Mouse (Mus musculus) G1E (cell line): Measurements from ENCODE around the gene Lima1. TPM values are rescaled to one million over a fixed set of nuclear protein-coding genes. Genes with fewer than 3 reads are reported as not detected.

Experiments used
- ATAC-seq: 2 replicates; pipeline ENCODE4 v1.8.0; 2016; ENCODE audit warnings: mild to moderate bottlenecking; ENCODE audit not compliant: insufficient number of reproducible peaks, poor library complexity, low FRiP score, severe bottlenecking; ENCODE audit errors: extremely low read depth
- DNase-seq: peaks from one replicate; pipeline ENCODE4 v3.0.0; 2012; ENCODE audit warnings: low spot score
- H3K27me3 ChIP-seq: 2 replicates; pipeline ENCODE4 v1.6.1; 2012; ENCODE audit warnings: mild to moderate bottlenecking, low read length, inconsistent platforms; ENCODE audit not compliant: insufficient read depth
- H3K36me3 ChIP-seq: replicated peaks from 2 replicates; pipeline ENCODE3; 2012; ENCODE audit warnings: mild to moderate bottlenecking, inconsistent platforms
- H3K4me1 ChIP-seq: 2 replicates; pipeline ENCODE4 v1.6.1; 2012; ENCODE audit warnings: low read depth, low read length, inconsistent platforms, mixed read lengths; ENCODE audit not compliant: insufficient read depth
- H3K4me3 ChIP-seq: 2 replicates; pipeline ENCODE4 v1.5.1; 2012; ENCODE audit warnings: low read depth, mild to moderate bottlenecking, inconsistent platforms, low read length, moderate library complexity, mixed read lengths
- H3K9me3 ChIP-seq: replicated peaks from 2 replicates; pipeline ENCODE4 v1.6.1; 2012; ENCODE audit warnings: inconsistent platforms
- CTCF ChIP-seq: IDR thresholded peaks from 2 replicates; pipeline ENCODE4 v1.5.1; 2012; ENCODE audit warnings: low read depth, low read length, inconsistent platforms, mixed read lengths
- GATA1 ChIP-seq: IDR thresholded peaks from 2 replicates; pipeline ENCODE4 v1.6.1; 2012; ENCODE audit warnings: borderline replicate concordance, low read length, inconsistent platforms, mixed read lengths
- GATA2 ChIP-seq: IDR thresholded peaks from 2 replicates; pipeline ENCODE4 v1.6.1; 2012; ENCODE audit warnings: low read depth, low read length, inconsistent platforms, borderline replicate concordance
- POLR2AphosphoS5 ChIP-seq: IDR thresholded peaks from 2 replicates; pipeline ENCODE4 v1.6.1; 2012; ENCODE audit warnings: low read depth, low read length, inconsistent platforms; ENCODE audit not compliant: insufficient replicate concordance
- TAL1 ChIP-seq: conservative IDR thresholded peaks from 2 replicates; pipeline ENCODE4 v1.6.1; 2012; ENCODE audit warnings: low read depth, low read length, inconsistent platforms, mixed read lengths
- polyA plus RNA-seq: library from polyadenylated mRNA; stranded (reverse); fragments of >175 nt; gene quantifications from 2 replicates; pipeline ENCODE4 v1.2.3, GENCODE M21; 2012
- total RNA-seq, 2 experiments: library from RNA; stranded (forward) in 1 of 2; stranded (reverse) in 1 of 2; fragments of 200-1000 nt in 1 of 2; fragments of >200 nt in 1 of 2; fragmentation: Nextera tagmentation in 1 of 2; gene quantifications; 2 replicates each; pipeline ENCODE4 v1.2.3; 2014 to 2017

Gene Lima1
- total and polyA plus RNA-seq, 3 experiments: 0.01 to 0.87 TPM; not detected in 1

GRCm38 (mm10) chr15:99874612-99875333 lies 483 bp downstream of the Lima1 start:
- Histone ChIP-seq H3K36me3 (no peaks in the 10 kb centered on the region), H3K9me3 (no peaks in the 10 kb centered on the region), H3K4me3 (no peak overlapping the region), H3K4me1 (no peaks in the 10 kb centered on the region; the same call in 1 of the 2 replicates), H3K27me3 (peaks cover 8% of the 10 kb centered on the region)
- DNase-seq (no peak), ATAC-seq (no peak)
- TF ChIP-seq GATA2: no peak
- no peak for TF ChIP-seq GATA1
- no peak for TF ChIP-seq TAL1
- TF ChIP-seq CTCF: no peak
- TF ChIP-seq POLR2AphosphoS5: no peak

- no peak for ATAC-seq
Measured at GRCm38 (mm10) chr15:99872543-99872942, 2.7 kb downstream of the Lima1 start.

GRCm38 (mm10) chr15:99867654-99868053 lies 7.6 kb downstream of the Lima1 start:
- H3K4me1 ChIP-seq: no peaks in the 10 kb centered on the region
- TF ChIP-seq GATA1: no peak
- no peak for TF ChIP-seq TAL1
- TF ChIP-seq POLR2AphosphoS5: no peak
- TF ChIP-seq CTCF: no peak
- TF ChIP-seq GATA2: no peak
- no peak overlapping the region for H3K4me3 ChIP-seq

More at GRCm38 (mm10) chr15:99872543-99872942, 2.7 kb downstream of the Lima1 start:
- H3K36me3 ChIP-seq: no peaks in the 10 kb centered on the region
- no peaks in the 10 kb centered on the region for H3K9me3 ChIP-seq
- H3K4me3 ChIP-seq: no peak overlapping the region
- no peak for TF ChIP-seq GATA2
- no peak for TF ChIP-seq GATA1
- TF ChIP-seq POLR2AphosphoS5: no peak
- TF ChIP-seq TAL1: no peak
- no peak for TF ChIP-seq CTCF
- H3K4me1 ChIP-seq: no peaks in the 10 kb centered on the region; the same call in 1 of the 2 replicates
- H3K27me3 ChIP-seq: peaks cover 12% of the 10 kb centered on the region
- DNase-seq: no peak

GRCm38 (mm10) chr15:99866450-99867221 lies 8.6 kb downstream of the Lima1 start:
- Histone ChIP-seq H3K9me3 (no peaks in the 10 kb centered on the region), H3K36me3 (no peaks in the 10 kb centered on the region), H3K4me1 (no peaks in the 10 kb centered on the region), H3K27me3 (peaks cover 7% of the 10 kb centered on the region), H3K4me3 (no peak overlapping the region)
- DNase-seq: no peak
- ATAC-seq: no peak
- TF ChIP-seq GATA2 (no peak), CTCF (no peak), GATA1 (no peak), TAL1 (no peak), POLR2AphosphoS5 (no peak)

More at GRCm38 (mm10) chr15:99867654-99868053, 7.6 kb downstream of the Lima1 start:
- DNase-seq (no peak), ATAC-seq (no peak)
- Histone ChIP-seq H3K36me3 (no peaks in the 10 kb centered on the region), H3K9me3 (no peaks in the 10 kb centered on the region), H3K27me3 (peaks cover 7% of the 10 kb centered on the region)

GRCm38 (mm10) chr15:99865942-99866341 lies 9.3 kb downstream of the Lima1 start:
- no peaks in the 10 kb centered on the region for H3K36me3 ChIP-seq
- no peak for ATAC-seq

GRCm38 (mm10) chr15:99865494-99865941 lies 9.7 kb downstream of the Lima1 start:
- H3K9me3 ChIP-seq: no peaks in the 10 kb centered on the region
- no peak overlapping the region for H3K4me3 ChIP-seq
- H3K36me3 ChIP-seq: no peaks in the 10 kb centered on the region
- peaks cover 10% of the 10 kb centered on the region for H3K27me3 ChIP-seq
- TF ChIP-seq GATA1 (no peak), TAL1 (no peak), GATA2 (no peak)
- ATAC-seq: no peak
- no peaks in the 10 kb centered on the region for H3K4me1 ChIP-seq
- DNase-seq: no peak

More at GRCm38 (mm10) chr15:99865942-99866341, 9.3 kb downstream of the Lima1 start:
- H3K4me1 ChIP-seq: no peaks in the 10 kb centered on the region
- peaks cover 9% of the 10 kb centered on the region for H3K27me3 ChIP-seq
- no peaks in the 10 kb centered on the region for H3K9me3 ChIP-seq
- TF ChIP-seq TAL1: no peak
- no peak for TF ChIP-seq POLR2AphosphoS5
- TF ChIP-seq GATA2: no peak
- TF ChIP-seq CTCF: no peak
- TF ChIP-seq GATA1: no peak
- H3K4me3 ChIP-seq: no peak overlapping the region
- DNase-seq: no peak
